ENCODE assay signal across 8 mouse cellular contexts in genomic region chr1:165583529-165584184, GRCm38 (mm10). TPM values are rescaled to one million over a fixed set of nuclear protein-coding genes. Genes with fewer than 3 reads are reported as not detected.
DNase-seq lines count a peak whose midpoint lies in the region; ATAC-seq lines count a peak whose summit lies in the region.

No protein-coding gene starts in this region.

- H3K4me3 ChIP-seq in midbrain, embryonic 12.5 days = no peak overlapping the region

- peak; percentile 82 for DNase-seq in adrenal gland, adult 8-10 months
- peak; percentile 80 for DNase-seq in embryo, embryonic 9.5 days (ENCODE audit: extremely low spot score)
- peak; percentile 86 for DNase-seq in kidney, adult 11 months
- DNase-seq in left cerebral cortex, postnatal 36 days (ENCODE audit: low spot score in 2 of 2) = peak; percentile 83 to 87
- DNase-seq in skeletal muscle tissue, adult 2 months (ENCODE audit: low read depth, low spot score) = peak; percentile 87
- peak; percentile 78 for DNase-seq in yolk sac, embryonic 10.5 days (ENCODE audit: low spot score)

- peak; percentile 96 for ATAC-seq in granulocyte monocyte progenitor cell, adult 5-6 weeks (replicated peaks; ENCODE audit: poor library complexity, severe bottlenecking)
- ATAC-seq in midbrain, embryonic 12.5 days (ENCODE audit: low FRiP score, low read depth) = peak; percentile 69

- no peak overlapping the region for H3K9ac ChIP-seq in midbrain, embryonic 12.5 days (replicated peaks)

- H3K4me1 ChIP-seq in midbrain, embryonic 12.5 days = no peaks in the 10 kb centered on the region

- no peak overlapping the region for H3K4me2 ChIP-seq in midbrain, embryonic 12.5 days (replicated peaks)

- no peaks in the 10 kb centered on the region for H3K9me3 ChIP-seq in midbrain, embryonic 12.5 days

- intact Hi-C loops in left cerebral cortex, postnatal 36 days (cut with DNase I) = loop anchor here (1.0 to 2.0 kb wide), 2 partner anchors 75 to 153 kb away; no protein-coding TSS in a partner anchor

- no peak overlapping the region for H3K27ac ChIP-seq in midbrain, embryonic 12.5 days (replicated peaks)

- H3K27me3 ChIP-seq in midbrain, embryonic 12.5 days = no peaks in the 10 kb centered on the region

- WGBS in midbrain, embryonic 12.5 days = 34% methylated on average over 12 of the region's 12 CpGs

- no peaks in the 10 kb centered on the region for H3K36me3 ChIP-seq in midbrain, embryonic 12.5 days

RNA-seq across cellular contexts. Expression of gene Mpzl1, which starts 50.7 kb away (rescaled TPM):
- total RNA-seq in adrenal gland, adult 8-10 months (2022) = 10 to 100 TPM; 14.6 to 25.4 (median 22.3) TPM
- 0.98 and 20.5 TPM in 2 replicates for total RNA-seq in granulocyte monocyte progenitor cell, adult 5-6 weeks (2014; fragmentation: Nextera tagmentation)
- 0.41 and 0.73 TPM in 2 replicates for total RNA-seq in granulocyte monocyte progenitor cell, adult 5-6 weeks (2017)
- 10 to 100 TPM; 30.0 to 31.6 TPM for total RNA-seq in left cerebral cortex, postnatal 36 days (2021)
- polyA plus RNA-seq in midbrain, embryonic 12.5 days (2016; fragmentation: Nextera tagmentation; extraction: Ambion mirVana) = 133 and 139 TPM in 2 replicates
